Mouse (Mus musculus) granulocyte monocyte progenitor cell, adult 5-6 weeks (primary cell): Measurements from ENCODE around the gene Gxylt2. TPM values are rescaled to one million over a fixed set of nuclear protein-coding genes. Genes with fewer than 3 reads are reported as not detected.

Experiments used
- ATAC-seq: replicated peaks from 2 replicates; pipeline ENCODE4 v1.8.0; 2016; ENCODE audit warnings: mild to moderate bottlenecking, moderate TSS enrichment, inconsistent platforms; ENCODE audit not compliant: poor library complexity, severe bottlenecking
- total RNA-seq, 2 experiments: library from RNA; stranded (forward) in 1 of 2; stranded (reverse) in 1 of 2; fragments of 200-712, 200-1000 nt in 1 of 2; fragments of >200 nt in 1 of 2; fragmentation: Nextera tagmentation in 1 of 2; gene quantifications; 2 replicates each; pipeline ENCODE4 v1.2.3; 2014 to 2017

The Gxylt2 gene
- total RNA-seq (2014; fragmentation: Nextera tagmentation) (not detected in 2 replicates), total RNA-seq (2017) (not detected in 2 replicates)

DNA sequence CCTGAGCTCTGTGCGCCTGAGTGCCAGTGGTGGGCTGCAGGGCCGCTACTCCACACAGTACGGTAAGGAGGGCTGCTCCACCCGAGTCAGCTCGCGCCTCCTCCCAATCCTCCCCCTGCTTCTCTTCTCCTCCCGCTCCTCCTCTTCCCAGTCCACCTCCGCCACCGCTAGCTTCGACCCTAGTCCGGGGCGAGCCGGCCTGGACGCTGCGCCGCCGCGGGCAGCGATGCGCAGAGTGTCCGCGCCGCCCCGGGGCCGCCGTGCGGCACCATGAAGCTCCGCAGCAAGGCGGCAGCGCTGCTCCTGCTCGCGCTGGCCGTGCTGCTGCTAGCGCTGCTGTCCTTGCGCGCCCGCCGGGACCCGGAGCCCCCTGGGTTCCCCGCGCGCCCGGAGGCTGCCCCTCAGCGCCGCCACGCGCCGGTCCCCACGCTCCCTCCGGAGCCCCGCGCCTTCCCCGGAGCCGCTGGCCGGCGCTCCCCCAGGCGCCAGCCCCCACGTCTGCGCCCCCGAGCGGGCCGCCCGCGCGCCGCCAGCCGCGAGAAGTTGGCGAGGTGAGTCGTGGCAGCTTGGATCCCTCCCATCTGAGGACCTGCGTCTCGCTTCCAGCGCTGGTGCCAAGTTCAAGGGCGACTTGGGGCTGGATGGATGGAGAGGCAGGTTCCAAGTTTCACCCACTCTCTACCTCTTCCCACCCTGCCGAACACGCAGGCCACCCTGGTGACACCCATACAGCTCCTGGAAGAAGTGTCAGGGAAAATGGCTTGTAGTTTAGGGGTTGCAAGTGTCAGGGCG is at the start of gene Gxylt2:
Gene Gxylt2, plus strand, starts transcription at position 161 of the 792 bp plus-strand sequence.
- peak; percentile 50 for ATAC-seq

DNA sequence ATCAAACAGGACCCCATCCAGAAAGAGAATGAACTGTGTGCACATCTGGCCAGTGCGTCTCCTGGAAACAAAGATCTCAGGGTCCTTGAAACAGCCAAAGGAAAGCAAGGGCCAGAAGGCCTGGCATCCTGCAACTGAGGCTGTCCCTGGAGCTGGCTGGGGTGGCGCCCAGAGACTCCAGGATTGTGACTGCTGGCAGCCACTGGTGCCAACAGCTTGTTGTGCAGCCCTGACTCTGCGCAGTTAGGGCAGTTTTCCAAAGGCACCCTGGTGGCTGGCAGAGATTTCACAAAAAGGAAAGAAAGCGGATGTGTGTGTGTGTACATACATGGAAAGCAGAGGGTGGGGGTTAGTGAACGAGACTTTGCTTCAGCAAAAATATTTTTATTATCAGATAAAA is 44.1 kb upstream of the Gxylt2 start:
- ATAC-seq = no peak

DNA sequence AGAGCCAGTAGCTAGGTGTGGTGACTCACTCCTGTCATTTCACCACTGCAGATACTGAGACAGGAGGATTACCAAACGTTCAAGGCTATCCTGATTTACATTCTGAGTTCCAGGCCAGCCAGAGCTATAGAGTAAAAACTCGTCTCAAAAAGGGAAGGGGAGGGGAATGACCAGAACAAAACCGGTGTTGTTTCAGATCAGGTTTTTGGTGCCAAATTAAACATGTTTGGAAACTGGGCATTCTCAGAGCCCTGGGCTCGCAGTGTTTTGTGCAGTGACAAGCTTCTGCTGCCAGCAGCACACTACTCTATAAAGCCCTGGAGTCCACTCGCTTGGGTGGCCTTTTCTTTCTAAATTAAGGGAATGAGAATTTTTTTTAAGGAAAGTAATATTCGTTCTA is 42.3 kb upstream of the Gxylt2 start:
- ATAC-seq = no peak

DNA sequence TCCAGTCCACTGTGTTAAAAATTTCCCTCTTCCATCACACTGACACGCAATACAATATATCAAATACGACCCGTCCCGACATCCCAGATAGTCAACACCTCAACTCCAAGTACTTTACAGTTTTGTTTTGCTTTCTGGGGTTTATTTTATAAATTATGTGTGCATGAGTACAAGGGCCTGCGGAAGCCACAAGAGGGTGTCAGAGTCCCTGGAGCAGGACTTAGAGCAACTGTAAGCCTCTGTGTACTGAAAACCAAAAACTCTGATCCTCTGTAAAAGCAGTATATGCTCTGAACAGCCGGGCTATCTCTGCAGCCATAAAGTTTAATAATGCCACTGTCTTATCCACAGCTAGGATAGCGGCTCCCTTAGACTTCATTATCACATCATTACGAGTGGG is 36.9 kb upstream of the Gxylt2 start:
- ATAC-seq = no peak

DNA sequence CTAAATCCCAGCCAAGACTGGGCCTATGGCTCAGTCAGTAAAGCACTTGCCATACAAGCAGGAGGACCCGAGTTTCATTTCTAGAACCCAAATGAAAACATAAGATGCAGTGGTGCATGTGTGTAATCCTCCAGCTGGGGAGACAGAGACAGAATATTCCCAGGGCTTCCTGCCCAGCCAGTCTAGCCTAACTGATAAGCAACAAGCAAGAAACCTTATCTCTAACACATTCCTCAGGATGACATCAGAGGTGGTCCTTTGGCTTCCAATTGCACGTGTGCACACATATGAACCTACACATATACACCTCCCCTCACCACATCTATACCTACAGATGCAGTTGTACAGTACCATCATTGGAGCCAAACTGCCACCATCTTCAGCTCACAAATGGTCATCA is 35.7 kb upstream of the Gxylt2 start:
- ATAC-seq = no peak

DNA sequence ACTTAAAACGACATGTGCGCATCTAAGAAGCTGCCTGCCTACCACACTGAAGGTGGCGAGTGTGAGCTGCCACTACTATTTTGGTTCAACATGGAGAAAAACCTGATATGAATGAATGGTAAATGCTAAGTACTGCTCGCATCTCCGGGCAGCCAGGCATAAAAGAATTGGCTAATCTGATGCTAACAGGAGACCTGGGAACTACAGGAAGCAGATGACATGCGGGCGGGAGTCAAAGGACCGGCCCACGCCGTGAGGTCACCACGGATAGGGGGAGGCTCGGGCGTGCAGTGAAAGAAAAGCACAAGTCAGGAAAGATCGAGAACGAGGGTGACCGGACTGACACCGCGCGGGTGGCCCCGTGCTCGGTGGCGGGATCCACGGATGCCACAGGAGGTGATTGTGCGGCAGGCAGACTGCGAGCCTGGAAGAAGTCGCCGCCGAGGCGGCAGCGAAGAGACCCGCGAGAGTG is 34.1 kb upstream of the Gxylt2 start:
- ATAC-seq = peak; percentile 81

DNA sequence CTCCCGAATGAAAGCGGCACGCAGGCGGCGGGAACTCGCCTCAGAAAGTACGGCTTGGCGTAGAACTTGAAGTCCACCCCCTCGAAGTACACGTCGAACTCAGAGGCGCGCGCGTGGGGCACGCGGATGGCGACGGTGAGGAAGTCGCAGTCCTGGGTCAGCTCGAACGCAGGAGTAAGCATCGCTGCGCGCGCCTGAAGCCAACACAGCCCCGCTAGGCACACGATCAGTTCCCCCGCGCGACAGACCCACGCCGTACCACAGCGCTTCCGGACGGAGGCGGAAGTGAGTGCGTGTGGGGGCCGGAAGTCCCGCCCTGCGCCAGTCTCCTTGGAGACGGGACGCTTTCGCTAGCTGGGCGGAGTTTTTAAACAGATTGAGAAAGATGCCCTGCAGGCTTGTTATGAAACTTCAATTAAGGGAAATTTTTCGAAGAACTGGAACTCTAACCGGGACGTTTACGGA is 33.6 kb upstream of the Gxylt2 start, which contains the start of gene Shq1:
Gene Shq1, minus strand, starts transcription at position 278 of the 465 bp plus-strand sequence.
- peak; percentile 92 for ATAC-seq

DNA sequence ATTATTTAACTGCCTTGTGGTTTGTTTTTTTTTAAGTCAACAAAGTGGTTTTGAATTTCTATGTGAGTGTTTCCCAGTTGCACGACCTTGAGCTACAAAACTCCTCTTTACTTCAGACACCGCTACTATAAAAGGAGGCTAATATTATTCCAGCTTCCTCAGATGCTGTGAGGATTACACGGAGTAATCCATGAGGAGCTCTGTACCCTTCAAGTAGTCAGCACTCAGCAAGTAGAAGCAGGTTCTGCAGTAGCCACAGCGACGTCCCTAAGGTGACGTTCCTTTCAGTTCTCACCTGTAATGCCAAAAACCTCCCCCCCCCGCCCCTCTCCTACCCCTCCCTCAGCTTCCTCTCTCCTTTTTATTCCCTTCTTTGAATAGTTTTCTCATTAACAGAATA is 33.1 kb upstream of the Gxylt2 start:
- no peak for ATAC-seq

DNA sequence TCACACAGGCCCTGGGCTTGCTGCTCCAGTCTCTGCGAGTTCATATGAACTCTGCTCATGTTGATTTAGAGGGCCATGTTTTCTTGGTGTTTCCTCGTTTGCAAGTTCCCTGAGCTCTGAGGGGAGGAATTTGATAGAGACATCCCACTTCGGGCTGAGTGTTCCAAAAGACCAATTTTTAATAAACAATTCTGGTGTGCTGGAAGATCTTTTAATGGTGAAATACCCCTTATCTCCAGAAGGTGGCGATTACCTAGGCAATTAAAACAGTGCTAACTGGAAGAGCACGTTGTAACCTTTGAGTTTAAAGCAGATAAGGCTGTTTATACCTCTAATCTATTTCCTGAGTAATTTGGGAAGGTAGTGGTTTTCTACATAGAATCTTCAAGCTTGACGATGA is 29.6 kb upstream of the Gxylt2 start:
- ATAC-seq = no peak

DNA sequence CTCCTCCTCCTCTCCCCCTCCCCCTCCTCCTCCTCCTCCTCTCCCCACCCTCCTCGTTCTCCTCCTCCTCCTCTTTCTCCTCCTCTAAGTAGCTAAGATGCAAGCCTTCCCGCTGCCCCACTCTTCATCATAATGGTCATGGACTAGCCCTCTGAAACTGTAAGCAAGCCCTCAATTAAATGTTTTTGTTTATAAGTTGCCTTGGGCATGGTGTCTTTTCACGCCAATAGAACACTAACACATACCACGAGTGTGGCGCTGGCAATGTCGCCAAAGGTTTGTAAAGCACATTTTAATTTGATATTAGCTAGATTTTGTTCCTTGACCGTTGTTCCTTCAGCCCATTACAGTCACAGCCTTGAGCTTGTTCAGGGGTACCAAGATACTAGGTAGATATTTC is 28.1 kb upstream of the Gxylt2 start:
- no peak for ATAC-seq

DNA sequence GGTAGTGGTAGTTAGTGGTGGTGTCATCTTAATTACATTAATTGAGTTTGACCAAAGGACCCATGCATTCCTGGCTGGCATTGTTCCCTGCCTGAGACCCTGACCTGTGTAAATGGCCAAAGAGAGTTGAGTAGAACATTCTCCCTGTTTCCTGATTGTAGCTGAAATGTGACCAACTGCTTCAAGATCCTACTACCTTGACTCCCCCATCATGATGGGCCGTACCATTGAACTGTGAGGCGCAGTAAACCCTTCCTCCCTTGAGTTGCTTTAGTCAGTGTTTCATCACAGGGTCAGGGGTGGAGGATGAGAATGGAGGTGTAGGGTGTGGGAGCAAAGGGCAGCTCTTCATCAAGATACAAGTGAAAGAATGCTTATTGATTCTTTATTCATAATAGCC is 25.9 kb upstream of the Gxylt2 start:
- ATAC-seq = no peak

DNA sequence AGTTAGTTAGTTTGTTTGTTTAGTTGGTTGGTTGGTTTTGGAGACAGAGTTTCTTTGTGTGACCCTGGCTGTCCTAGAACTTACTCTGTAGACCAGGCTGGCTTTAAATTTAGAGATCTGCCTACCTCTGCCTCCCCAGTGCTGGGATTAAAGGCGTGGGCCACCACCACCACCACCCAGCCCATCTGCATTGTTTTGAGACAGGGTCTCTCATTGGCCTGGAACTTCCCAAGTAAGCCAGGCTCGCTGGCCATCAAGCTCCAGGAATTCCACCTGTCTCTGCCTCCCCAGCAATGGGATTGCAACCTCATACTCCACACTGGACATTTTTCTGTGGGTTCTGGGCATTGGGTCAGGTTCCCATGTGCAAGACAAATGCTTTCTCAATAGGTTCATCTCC is 18.2 kb upstream of the Gxylt2 start:
- ATAC-seq = no peak

DNA sequence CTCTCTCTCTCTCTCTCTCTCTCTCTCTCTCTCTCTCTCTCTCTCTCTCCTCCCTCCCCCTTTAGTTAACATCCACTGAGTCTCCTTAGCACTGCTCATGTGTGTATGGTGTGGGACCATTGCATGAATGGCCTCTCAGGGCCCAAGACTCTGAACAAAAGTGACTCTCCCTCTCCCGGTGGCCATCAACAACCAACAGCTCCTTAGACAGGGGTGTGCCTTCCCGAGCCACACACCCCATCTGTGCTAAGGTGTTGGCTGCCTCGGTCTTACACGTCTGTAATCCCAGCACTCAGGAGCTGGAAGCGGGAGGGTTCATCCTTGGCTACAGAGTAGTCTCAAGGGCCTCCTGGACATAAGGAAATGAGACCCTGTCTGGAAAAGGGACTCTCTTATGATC is 4.5 kb upstream of the Gxylt2 start:
- no peak for ATAC-seq

DNA sequence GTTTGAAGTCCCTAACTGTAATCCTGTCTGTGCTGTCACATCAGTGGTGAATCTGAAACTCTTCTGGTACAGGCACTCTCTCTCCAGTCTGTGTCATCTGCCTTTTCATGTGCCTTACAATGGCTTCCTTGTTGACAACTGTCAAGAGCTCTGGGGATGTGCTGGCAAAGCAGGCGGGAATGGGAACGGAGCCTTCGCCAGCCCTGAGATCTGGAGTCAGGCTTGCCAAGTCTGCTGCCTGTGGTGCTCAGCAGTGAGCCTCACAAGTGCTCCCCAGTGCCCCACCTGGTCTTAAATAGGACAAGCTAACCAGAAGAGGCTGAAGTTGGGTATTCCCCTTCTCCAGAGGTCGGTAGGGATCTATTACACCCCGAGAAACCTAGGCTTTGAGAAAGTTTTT is 3.8 kb upstream of the Gxylt2 start:
- no peak for ATAC-seq

DNA sequence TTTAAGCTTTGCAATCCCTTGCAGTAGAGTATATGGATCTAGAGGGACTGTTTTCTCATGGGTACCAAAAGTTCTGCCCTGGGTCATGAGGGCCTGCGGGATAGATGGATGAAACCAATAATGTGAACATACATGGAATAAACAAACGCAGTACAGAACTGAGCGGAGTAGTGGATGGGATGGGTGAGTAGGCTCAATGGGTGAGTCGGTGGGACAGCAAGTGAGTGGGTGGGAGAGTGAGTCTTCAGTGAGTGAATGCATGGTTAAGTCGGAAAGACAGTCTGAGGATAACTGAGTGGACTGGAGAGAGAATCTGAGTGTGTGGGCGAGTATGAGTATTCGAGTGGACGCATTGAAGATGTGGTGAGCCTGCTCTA is 349 bp upstream of the Gxylt2 start:
- ATAC-seq = no peak

DNA sequence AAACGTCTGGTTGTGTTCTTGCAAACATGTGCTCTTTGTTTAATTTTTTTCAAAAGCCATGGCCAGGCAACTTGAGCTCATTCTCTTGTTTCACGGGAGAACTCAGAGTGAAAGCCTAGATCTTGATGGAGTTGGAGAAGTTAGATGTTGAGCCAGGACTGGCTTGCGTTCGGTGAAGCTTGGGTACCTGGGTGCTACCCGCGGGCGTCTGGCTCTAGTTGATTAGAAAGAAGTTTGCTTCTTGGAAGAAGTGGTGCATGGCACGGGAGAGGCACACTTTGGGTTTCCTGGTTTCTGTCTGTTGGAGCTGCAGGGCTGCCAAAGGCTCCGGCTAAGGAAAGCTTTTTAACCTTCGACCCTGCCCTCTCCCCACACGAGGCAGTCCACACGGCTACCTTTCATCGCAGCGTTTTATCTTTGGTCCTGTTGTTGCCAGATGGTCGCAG is 855 bp downstream of the Gxylt2 start:
- ATAC-seq = no peak

DNA sequence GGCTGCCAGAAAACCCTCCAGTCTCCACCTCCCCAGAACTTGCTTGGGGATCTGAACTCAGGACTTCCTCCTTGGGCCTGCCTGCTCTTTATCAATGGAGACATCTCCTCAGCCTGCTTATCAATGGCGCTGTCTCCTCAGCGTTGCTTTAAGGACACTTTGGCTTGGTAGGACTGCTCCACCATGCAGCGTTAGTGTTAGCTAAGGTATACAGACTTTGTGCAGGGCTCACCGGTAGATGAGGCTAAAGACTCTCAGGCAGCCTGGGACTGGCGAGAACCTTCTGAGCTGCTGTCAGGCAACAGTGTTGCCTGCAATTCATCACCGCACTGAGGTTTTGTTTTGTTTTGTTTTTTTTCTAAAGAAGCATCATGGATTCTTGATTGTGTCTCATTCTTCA is 2.3 kb downstream of the Gxylt2 start:
- ATAC-seq = no peak

DNA sequence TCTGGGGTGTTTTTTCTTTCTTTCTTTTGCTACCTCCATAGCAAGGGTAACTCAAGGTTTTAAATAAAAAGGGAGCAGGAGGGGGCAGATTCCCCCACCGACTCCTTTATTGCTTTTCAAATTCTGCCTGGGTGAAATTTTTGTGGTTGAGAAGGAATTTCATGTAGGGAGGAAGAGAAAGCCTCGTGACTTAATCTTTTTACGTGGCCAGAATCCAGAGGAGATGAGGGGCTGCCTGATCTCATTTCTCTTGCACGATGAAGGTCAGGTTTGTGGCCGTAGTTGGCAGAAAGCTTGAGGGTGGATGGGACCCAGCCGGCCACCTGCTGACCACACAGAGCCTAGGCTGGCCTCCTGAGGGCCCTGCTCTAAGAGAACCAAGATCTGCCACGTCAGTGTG is 3.0 kb downstream of the Gxylt2 start:
- ATAC-seq = no peak

DNA sequence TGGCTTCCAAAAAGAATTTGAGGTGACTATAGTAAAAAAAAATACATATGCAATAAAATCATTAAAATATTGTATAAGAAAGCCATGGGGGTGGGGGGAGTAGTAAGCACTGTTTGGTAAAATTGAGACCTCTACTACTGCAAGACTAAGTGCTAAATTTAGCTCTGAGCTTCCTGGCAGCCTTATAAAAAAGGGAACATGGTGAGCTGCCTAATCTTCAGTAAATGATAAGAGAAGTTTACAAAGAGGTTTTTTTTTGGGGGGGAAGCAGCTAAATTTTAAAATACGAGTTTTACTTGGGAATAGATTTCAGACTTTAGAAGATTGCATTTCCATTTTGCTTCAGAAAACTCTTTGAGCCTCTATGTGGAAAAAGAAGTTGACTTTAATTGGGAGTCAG is 3.7 kb downstream of the Gxylt2 start:
- no peak for ATAC-seq

DNA sequence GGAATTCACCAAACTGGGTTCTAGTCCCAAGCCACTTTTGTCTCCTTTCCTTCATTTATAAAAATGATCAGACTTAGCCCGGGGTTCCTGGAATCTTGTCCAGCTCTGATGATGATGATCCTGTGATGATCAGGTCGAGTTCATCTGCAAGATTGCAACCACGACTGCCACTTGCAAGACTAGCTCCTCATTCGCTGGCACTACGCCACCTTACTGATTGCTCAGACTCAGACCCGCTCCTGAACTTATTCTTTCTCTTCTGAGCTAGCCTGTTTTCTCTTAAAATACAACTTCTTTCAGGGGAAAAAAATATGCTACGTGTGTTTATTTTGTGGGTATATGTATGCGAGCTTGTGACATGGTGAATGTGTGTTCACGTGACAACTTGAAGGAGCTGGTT is 4.5 kb downstream of the Gxylt2 start:
- ATAC-seq = no peak

DNA sequence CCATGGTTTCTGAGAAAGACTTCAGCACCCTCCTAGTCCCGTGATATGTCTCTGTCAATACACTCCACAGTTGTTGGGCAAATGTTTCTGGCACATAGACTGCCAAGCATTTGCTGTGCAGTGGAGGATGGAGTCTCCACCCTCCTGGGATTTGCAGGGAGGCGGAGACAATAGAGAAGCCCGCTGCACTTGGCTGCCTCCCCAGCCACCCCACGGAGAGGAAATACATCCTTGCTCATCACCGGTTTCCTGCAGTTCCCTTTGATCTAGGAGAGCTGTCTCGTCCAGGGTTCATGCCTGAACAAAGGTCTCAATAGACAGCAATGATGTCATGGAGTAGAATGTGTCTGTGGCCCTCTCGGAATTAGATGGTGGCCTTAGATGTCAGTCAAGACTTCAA is 4.9 kb downstream of the Gxylt2 start:
- no peak for ATAC-seq

DNA sequence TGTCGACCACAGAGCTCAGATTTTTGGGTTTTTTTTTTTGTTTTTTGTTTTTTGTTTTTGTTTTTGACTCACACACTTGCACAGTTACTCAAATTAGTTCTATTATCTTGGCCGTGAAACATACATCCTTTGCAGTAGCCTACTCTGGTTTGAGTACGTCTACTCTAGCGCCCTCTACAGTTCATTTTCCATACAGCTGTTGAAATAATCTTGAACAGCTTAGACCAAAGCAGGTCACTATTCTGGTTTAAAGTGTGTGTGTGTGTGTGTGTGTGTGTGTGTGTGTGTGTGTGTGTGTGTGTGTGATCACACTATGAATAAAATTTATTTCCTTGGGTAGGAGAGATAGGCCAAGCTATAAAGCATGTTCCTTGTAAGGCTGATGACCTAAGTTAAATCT is 5.6 kb downstream of the Gxylt2 start:
- ATAC-seq = no peak
